Mouse (Mus musculus): ENCODE data around the gene Gpr171. TPM values are rescaled to one million over a fixed set of nuclear protein-coding genes. Genes with fewer than 3 reads are reported as not detected.
"Not testable (repeated sequence)": the region's sequence is repeated elsewhere in the genome, so short reads cannot be mapped to it uniquely, and the experiment has no call there.

Gpr171 gene
- polyA plus RNA-seq, 1 experiment = 6.1 TPM

- peaks cover 94% of the 10 kb centered on the region for H3K4me1 ChIP-seq
- H3K36me3 ChIP-seq (replicated peaks; ENCODE audit: low read length) = peaks cover 73% of the 10 kb centered on the region
- TF ChIP-seq FLI1 (IDR thresholded peaks at IDR 0.05; ENCODE audit: low read length) (no peak), GATA1 (IDR thresholded peaks at IDR 0.05; ENCODE audit: borderline replicate concordance, low read length) (no peak)
- no peaks in the 10 kb centered on the region for H3K27me3 ChIP-seq (replicated peaks)
- H3K9me3 ChIP-seq = no peaks in the 10 kb centered on the region
- no peak overlapping the region for H3K4me3 ChIP-seq (replicated peaks)
Measured at GRCm38 (mm10) chr3:59097421-59097820, 4.2 kb downstream of the Gpr171 start.

- H3K36me3 ChIP-seq (replicated peaks; ENCODE audit: low read length) = peaks cover 98% of the 10 kb centered on the region
- peaks cover 73% of the 10 kb centered on the region for H3K4me1 ChIP-seq
- H3K27me3 ChIP-seq (replicated peaks) = no peaks in the 10 kb centered on the region
- H3K4me3 ChIP-seq (replicated peaks) = peak overlapping the region; percentile 18
- no peak for TF ChIP-seq FLI1 (IDR thresholded peaks at IDR 0.05; ENCODE audit: low read length)
- no peak for TF ChIP-seq GATA1 (IDR thresholded peaks at IDR 0.05; ENCODE audit: borderline replicate concordance, low read length)
- no peaks in the 10 kb centered on the region for H3K9me3 ChIP-seq
Measured at GRCm38 (mm10) chr3:59092702-59093101, 8.9 kb downstream of the Gpr171 start.

- Histone ChIP-seq H3K4me3 (replicated peaks) (peak overlapping the region; percentile 77), H3K9me3 (no peaks in the 10 kb centered on the region), H3K36me3 (replicated peaks; ENCODE audit: low read length) (peaks cover 89% of the 10 kb centered on the region), H3K27me3 (replicated peaks) (no peaks in the 10 kb centered on the region), H3K4me1 (peaks cover 69% of the 10 kb centered on the region)
- TF ChIP-seq FLI1 (IDR thresholded peaks at IDR 0.05; ENCODE audit: low read length) (no peak), GATA1 (IDR thresholded peaks at IDR 0.05; ENCODE audit: borderline replicate concordance, low read length) (no peak)
Measured at GRCm38 (mm10) chr3:59080919-59081318, 20.7 kb downstream of the Gpr171 start.

- Histone ChIP-seq H3K9me3 (no peaks in the 10 kb centered on the region), H3K27me3 (replicated peaks) (no peaks in the 10 kb centered on the region), H3K36me3 (replicated peaks; ENCODE audit: low read length) (peaks cover 89% of the 10 kb centered on the region), H3K4me1 (peaks cover 64% of the 10 kb centered on the region), H3K4me3 (replicated peaks) (no peak overlapping the region)
- TF ChIP-seq FLI1 (IDR thresholded peaks at IDR 0.05; ENCODE audit: low read length) (no peak), GATA1 (IDR thresholded peaks at IDR 0.05; ENCODE audit: borderline replicate concordance, low read length) (no peak)
Measured at GRCm38 (mm10) chr3:59080293-59080916, 21.2 kb downstream of the Gpr171 start.

- H3K9me3 ChIP-seq = no peaks in the 10 kb centered on the region
- no peak overlapping the region for H3K4me3 ChIP-seq (replicated peaks)
- TF ChIP-seq FLI1 (IDR thresholded peaks at IDR 0.05; ENCODE audit: low read length) (no peak), GATA1 (IDR thresholded peaks at IDR 0.05; ENCODE audit: borderline replicate concordance, low read length) (no peak)
- H3K4me1 ChIP-seq = peaks cover 57% of the 10 kb centered on the region
- peaks cover 89% of the 10 kb centered on the region for H3K36me3 ChIP-seq (replicated peaks; ENCODE audit: low read length)
- no peaks in the 10 kb centered on the region for H3K27me3 ChIP-seq (replicated peaks)
Measured at GRCm38 (mm10) chr3:59079327-59079726, 22.3 kb downstream of the Gpr171 start.

- Histone ChIP-seq H3K9me3 (no peaks in the 10 kb centered on the region), H3K4me3 (replicated peaks) (no peak overlapping the region), H3K36me3 (replicated peaks; ENCODE audit: low read length) (peaks cover 89% of the 10 kb centered on the region), H3K4me1 (peaks cover 49% of the 10 kb centered on the region), H3K27me3 (replicated peaks) (no peaks in the 10 kb centered on the region)
- TF ChIP-seq FLI1 (IDR thresholded peaks at IDR 0.05; ENCODE audit: low read length) (no peak), GATA1 (IDR thresholded peaks at IDR 0.05; ENCODE audit: borderline replicate concordance, low read length) (no peak)
Measured at GRCm38 (mm10) chr3:59078585-59078984, 23.0 kb downstream of the Gpr171 start.

- H3K9me3 ChIP-seq = no peaks in the 10 kb centered on the region
- peaks cover 91% of the 10 kb centered on the region for H3K36me3 ChIP-seq (replicated peaks; ENCODE audit: low read length)
- H3K27me3 ChIP-seq (replicated peaks) = no peaks in the 10 kb centered on the region
- H3K4me3 ChIP-seq (replicated peaks) = no peak overlapping the region
- TF ChIP-seq GATA1 (IDR thresholded peaks at IDR 0.05; ENCODE audit: borderline replicate concordance, low read length) (no peak), FLI1 (IDR thresholded peaks at IDR 0.05; ENCODE audit: low read length) (no peak)
- H3K4me1 ChIP-seq = peaks cover 41% of the 10 kb centered on the region
Measured at GRCm38 (mm10) chr3:59077278-59077677, 24.3 kb downstream of the Gpr171 start.

GRCm38 (mm10) chr3:59069071-59069470 lies 32.5 kb downstream of the Gpr171 start:
- not testable (repeated sequence) for H3K9me3 ChIP-seq; H3K27me3 ChIP-seq (replicated peaks); H3K4me3 ChIP-seq (replicated peaks)
- H3K4me1 ChIP-seq = peaks cover 52% of the 10 kb centered on the region
- peaks cover 85% of the 10 kb centered on the region for H3K36me3 ChIP-seq (replicated peaks; ENCODE audit: low read length)

- Histone ChIP-seq H3K27me3 (replicated peaks) (no peaks in the 10 kb centered on the region), H3K4me3 (replicated peaks) (peak overlapping the region; percentile 70), H3K9me3 (no peaks in the 10 kb centered on the region), H3K4me1 (peaks cover 76% of the 10 kb centered on the region), H3K36me3 (replicated peaks; ENCODE audit: low read length) (peaks cover 85% of the 10 kb centered on the region)
- TF ChIP-seq FLI1 (IDR thresholded peaks at IDR 0.05; ENCODE audit: low read length) (no peak), GATA1 (IDR thresholded peaks at IDR 0.05; ENCODE audit: borderline replicate concordance, low read length) (no peak)
Measured at GRCm38 (mm10) chr3:59066558-59067294, 34.9 kb downstream of the Gpr171 start.

- Histone ChIP-seq H3K4me3 (replicated peaks) (peak overlapping the region; percentile 26), H3K36me3 (replicated peaks; ENCODE audit: low read length) (peaks cover 85% of the 10 kb centered on the region), H3K27me3 (replicated peaks) (no peaks in the 10 kb centered on the region), H3K4me1 (peaks cover 84% of the 10 kb centered on the region), H3K9me3 (no peaks in the 10 kb centered on the region)
- no peak for TF ChIP-seq FLI1 (IDR thresholded peaks at IDR 0.05; ENCODE audit: low read length)
- no peak for TF ChIP-seq GATA1 (IDR thresholded peaks at IDR 0.05; ENCODE audit: borderline replicate concordance, low read length)
Measured at GRCm38 (mm10) chr3:59065937-59066336, 35.7 kb downstream of the Gpr171 start.

All from megakaryocyte, embryonic 14.5 days (primary cell).